Mouse (Mus musculus) lung, embryonic 15.5 days (tissue): ENCODE results near the gene Dock1. TPM values are rescaled to one million over a fixed set of nuclear protein-coding genes. Genes with fewer than 3 reads are reported as not detected.

Source experiments
- ATAC-seq: fragments of 200-750 bp; cut with Nextera tagmentation; 2 replicates; pipeline ENCODE4 v1.8.0; 2017; ENCODE audit warnings: moderate number of reproducible peaks, borderline replicate concordance; ENCODE audit not compliant: low FRiP score, low TSS enrichment; ENCODE audit errors: extremely low read depth
- H3K27ac ChIP-seq: fragments of 300-500 bp; sonication (generic); 2 replicates; pipeline ENCODE4 v1.5.1; 2015; ENCODE audit warnings: moderate library complexity, mild to moderate bottlenecking, inconsistent platforms
- H3K27me3 ChIP-seq: fragments of 300-500 bp; sonication (generic); 2 replicates; pipeline ENCODE4 v1.6.1; 2015; ENCODE audit warnings: inconsistent platforms
- H3K36me3 ChIP-seq: fragments of 300-500 bp; sonication (generic); 2 replicates; pipeline ENCODE4 v1.6.1; 2015; ENCODE audit warnings: inconsistent platforms
- H3K4me1 ChIP-seq: fragments of 300-500 bp; sonication (generic); 2 replicates; pipeline ENCODE4 v1.6.1; 2015; ENCODE audit warnings: inconsistent platforms
- H3K4me2 ChIP-seq: fragments of 300-500 bp; sonication (generic); 2 replicates; pipeline ENCODE4 v1.6.1; 2015; ENCODE audit warnings: inconsistent platforms, mild to moderate bottlenecking, moderate library complexity
- H3K4me3 ChIP-seq: fragments of 300-500 bp; sonication (generic); 2 replicates; pipeline ENCODE4 v1.5.1; 2015; ENCODE audit warnings: mild to moderate bottlenecking, inconsistent platforms
- H3K9ac ChIP-seq: fragments of 300-500 bp; sonication (generic); 2 replicates; pipeline ENCODE4 v1.6.1; 2015; ENCODE audit warnings: inconsistent platforms
- H3K9me3 ChIP-seq: fragments of 300-500 bp; sonication (generic); 2 replicates; pipeline ENCODE4 v1.6.1; 2016; ENCODE audit warnings: inconsistent platforms
- WGBS: fragments of 180-500 bp; shearing (Covaris S2); methylation state at CpG from one replicate; pipeline ENCODE4 v1.1.7; 2015; 5-methylcytosine and 5-hydroxymethylcytosine counted together
- polyA plus RNA-seq: library from polyadenylated mRNA; unstranded; fragments of >200 nt; fragmentation: Nextera tagmentation; extraction: Ambion mirVana; gene quantifications from 2 replicates; pipeline ENCODE4 v1.2.1, GENCODE M21; 2015

The Dock1 gene
- polyA plus RNA-seq, 1 experiment from 2014 or later: 43.7 TPM

DNA sequence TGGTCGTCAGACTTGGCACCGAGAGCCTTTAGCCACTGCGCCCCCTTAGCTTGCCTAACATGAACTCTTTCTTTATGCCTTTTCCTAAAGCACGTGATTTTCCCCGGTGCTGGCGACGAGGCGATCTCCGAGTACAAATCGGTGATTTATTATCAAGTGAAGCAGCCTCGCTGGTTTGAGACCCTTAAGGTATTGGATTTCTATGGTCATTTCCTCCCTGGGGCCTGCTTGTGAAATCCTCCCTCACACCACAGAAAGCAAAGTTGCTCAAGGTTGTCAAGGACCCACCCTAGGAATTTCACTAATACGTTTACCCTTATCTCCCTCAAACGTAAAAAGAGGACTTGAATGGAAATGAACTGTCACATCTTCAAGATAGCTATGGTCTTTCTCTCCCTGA lies 94.7 kb downstream of the Dock1 start:
- Histone ChIP-seq H3K27me3 (no peaks in the 10 kb centered on the region), H3K9me3 (no peaks in the 10 kb centered on the region), H3K4me1 (no peaks in the 10 kb centered on the region), H3K36me3 (peaks cover 94% of the 10 kb centered on the region), H3K4me2 (no peak overlapping the region), H3K9ac (no peak overlapping the region), H3K4me3 (no peak overlapping the region), H3K27ac (no peak overlapping the region)
- no peak for ATAC-seq
- 68% methylated on average over 13 of the region's 13 CpGs for WGBS

DNA sequence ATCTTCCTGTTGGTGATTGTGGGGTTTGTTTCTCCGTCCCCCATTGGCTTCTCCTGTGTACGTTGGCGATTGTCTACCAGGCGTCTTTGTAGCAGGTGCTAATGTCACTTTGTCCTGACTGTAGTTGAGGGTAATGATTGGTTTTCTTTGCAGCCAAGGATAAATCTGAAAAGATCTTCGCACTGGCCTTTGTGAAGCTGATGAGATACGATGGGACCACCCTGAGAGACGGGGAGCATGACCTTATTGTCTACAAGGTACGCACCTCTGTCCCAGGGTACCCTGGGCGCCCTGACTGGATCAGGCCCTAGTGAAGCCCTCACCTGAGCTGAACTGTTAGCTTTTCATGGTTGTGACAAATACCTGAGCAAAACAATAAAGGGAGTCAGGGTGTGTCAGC lies 100.9 kb downstream of the Dock1 start:
- H3K4me3 ChIP-seq: no peak overlapping the region
- no peak overlapping the region for H3K9ac ChIP-seq
- H3K4me1 ChIP-seq: no peaks in the 10 kb centered on the region
- 91% methylated on average over 9 of the region's 9 CpGs for WGBS
- no peaks in the 10 kb centered on the region for H3K27me3 ChIP-seq
- no peak overlapping the region for H3K27ac ChIP-seq
- no peak overlapping the region for H3K4me2 ChIP-seq
- H3K36me3 ChIP-seq: peaks cover 75% of the 10 kb centered on the region
- no peak for ATAC-seq
- H3K9me3 ChIP-seq: no peaks in the 10 kb centered on the region

DNA sequence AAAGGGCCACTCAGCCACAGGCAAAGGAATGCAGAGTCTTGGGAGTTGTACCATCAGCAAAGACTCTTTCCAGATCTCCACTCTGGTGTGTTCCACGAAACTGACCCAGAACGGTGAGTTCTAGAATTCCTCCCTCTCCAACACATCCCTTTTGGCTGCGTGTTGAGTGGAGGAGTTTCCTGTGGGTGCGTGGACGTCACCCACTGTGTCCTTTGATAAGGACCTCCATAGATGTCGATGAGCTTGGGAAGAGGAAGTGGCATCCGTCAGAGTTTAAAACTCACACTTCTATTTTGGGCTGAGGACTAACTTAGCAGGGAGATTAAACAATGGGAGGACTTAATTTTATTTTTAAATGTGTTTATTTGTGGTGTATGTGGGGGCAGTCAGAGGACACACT lies 101.9 kb downstream of the Dock1 start:
- no peak for ATAC-seq
- H3K36me3 ChIP-seq: peaks cover 67% of the 10 kb centered on the region
- WGBS: 65% methylated on average over 7 of the region's 7 CpGs
- no peak overlapping the region for H3K9ac ChIP-seq
- H3K9me3 ChIP-seq: no peaks in the 10 kb centered on the region
- no peak overlapping the region for H3K4me2 ChIP-seq
- no peaks in the 10 kb centered on the region for H3K27me3 ChIP-seq
- H3K4me3 ChIP-seq: no peak overlapping the region
- no peaks in the 10 kb centered on the region for H3K4me1 ChIP-seq
- no peak overlapping the region; the same call in 1 of the 2 replicates for H3K27ac ChIP-seq

DNA sequence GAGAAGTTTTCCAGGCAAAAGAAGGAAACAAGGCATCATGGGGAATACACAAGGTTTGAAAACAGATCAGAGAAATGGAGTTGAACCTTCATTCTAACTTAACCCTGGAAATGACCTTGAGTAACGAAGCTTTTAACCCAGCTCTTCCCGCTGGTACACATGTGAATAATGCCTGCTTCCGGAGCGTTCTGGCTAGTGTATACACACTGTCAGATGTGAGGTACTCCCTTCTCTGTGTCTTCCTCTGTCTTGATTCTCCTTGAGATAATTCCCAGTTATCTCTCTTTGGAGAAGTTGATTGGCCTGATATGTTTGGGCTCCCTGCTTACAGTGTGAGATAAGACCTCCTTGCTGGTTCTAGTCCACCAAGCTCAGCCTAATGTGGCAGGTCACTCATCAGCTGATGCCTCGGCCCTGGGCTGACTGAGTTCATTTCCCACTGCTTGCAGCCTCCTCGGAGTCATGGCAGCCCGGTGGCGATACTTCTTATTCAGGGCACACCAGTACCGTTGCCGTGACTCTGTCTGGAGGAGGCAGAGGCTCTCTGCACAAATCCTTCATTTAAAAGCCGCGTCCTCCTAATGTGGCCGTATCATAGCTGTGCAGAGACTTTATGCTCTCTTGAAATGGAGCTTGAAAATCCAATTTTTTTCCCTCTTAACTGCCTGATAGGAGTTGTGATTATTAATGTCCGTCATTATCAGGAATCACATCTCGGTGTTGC lies 102.6 kb downstream of the Dock1 start:
- H3K4me1 ChIP-seq: no peaks in the 10 kb centered on the region
- no peaks in the 10 kb centered on the region for H3K9me3 ChIP-seq
- no peak overlapping the region for H3K27ac ChIP-seq
- ATAC-seq: 0 out of 2 replicates have a peak, but pooled peaks have one; percentile 14
- H3K4me2 ChIP-seq: no peak overlapping the region
- H3K27me3 ChIP-seq: no peaks in the 10 kb centered on the region
- peaks cover 66% of the 10 kb centered on the region for H3K36me3 ChIP-seq
- H3K4me3 ChIP-seq: no peak overlapping the region
- H3K9ac ChIP-seq: no peak overlapping the region
- WGBS: 75% methylated on average over 15 of the region's 15 CpGs

- H3K27ac ChIP-seq: no peak overlapping the region
- H3K4me1 ChIP-seq: no peaks in the 10 kb centered on the region
- H3K4me2 ChIP-seq: no peak overlapping the region
- H3K9ac ChIP-seq: no peak overlapping the region
- H3K36me3 ChIP-seq: peaks cover 64% of the 10 kb centered on the region
- H3K4me3 ChIP-seq: no peak overlapping the region
- no peak for ATAC-seq
- H3K27me3 ChIP-seq: no peaks in the 10 kb centered on the region
- no peaks in the 10 kb centered on the region for H3K9me3 ChIP-seq
- 76% methylated on average over 6 of the region's 6 CpGs for WGBS
Measured at GRCm38 (mm10) chr7:134773761-134774415, 103.4 kb downstream of the Dock1 start.

GRCm38 (mm10) chr7:134774468-134775162 lies 104.2 kb downstream of the Dock1 start:
- H3K27ac ChIP-seq: no peak overlapping the region
- no peaks in the 10 kb centered on the region for H3K9me3 ChIP-seq
- no peak overlapping the region for H3K9ac ChIP-seq
- no peak for ATAC-seq
- H3K4me3 ChIP-seq: no peak overlapping the region
- peaks cover 61% of the 10 kb centered on the region for H3K36me3 ChIP-seq
- no peak overlapping the region for H3K4me2 ChIP-seq
- no peaks in the 10 kb centered on the region for H3K4me1 ChIP-seq
- 88% methylated on average over 6 of the region's 6 CpGs for WGBS
- H3K27me3 ChIP-seq: no peaks in the 10 kb centered on the region

GRCm38 (mm10) chr7:134775671-134776070 lies 105.2 kb downstream of the Dock1 start:
- WGBS: 89% methylated on average over 10 of the region's 10 CpGs
- H3K4me2 ChIP-seq: no peak overlapping the region
- no peaks in the 10 kb centered on the region for H3K27me3 ChIP-seq
- no peak overlapping the region for H3K9ac ChIP-seq
- no peak overlapping the region for H3K27ac ChIP-seq
- no peak overlapping the region for H3K4me3 ChIP-seq
- peaks cover 55% of the 10 kb centered on the region for H3K36me3 ChIP-seq
- H3K9me3 ChIP-seq: no peaks in the 10 kb centered on the region
- H3K4me1 ChIP-seq: no peaks in the 10 kb centered on the region
- no peak for ATAC-seq

GRCm38 (mm10) chr7:134776306-134776705 lies 105.9 kb downstream of the Dock1 start:
- no peak overlapping the region for H3K27ac ChIP-seq
- H3K9me3 ChIP-seq: no peaks in the 10 kb centered on the region
- ATAC-seq: no peak
- no peaks in the 10 kb centered on the region for H3K27me3 ChIP-seq
- H3K4me1 ChIP-seq: no peaks in the 10 kb centered on the region
- H3K4me3 ChIP-seq: no peak overlapping the region
- H3K36me3 ChIP-seq: peaks cover 50% of the 10 kb centered on the region
- no peak overlapping the region for H3K4me2 ChIP-seq
- H3K9ac ChIP-seq: no peak overlapping the region
- WGBS: 81% methylated on average over 6 of the region's 6 CpGs

DNA sequence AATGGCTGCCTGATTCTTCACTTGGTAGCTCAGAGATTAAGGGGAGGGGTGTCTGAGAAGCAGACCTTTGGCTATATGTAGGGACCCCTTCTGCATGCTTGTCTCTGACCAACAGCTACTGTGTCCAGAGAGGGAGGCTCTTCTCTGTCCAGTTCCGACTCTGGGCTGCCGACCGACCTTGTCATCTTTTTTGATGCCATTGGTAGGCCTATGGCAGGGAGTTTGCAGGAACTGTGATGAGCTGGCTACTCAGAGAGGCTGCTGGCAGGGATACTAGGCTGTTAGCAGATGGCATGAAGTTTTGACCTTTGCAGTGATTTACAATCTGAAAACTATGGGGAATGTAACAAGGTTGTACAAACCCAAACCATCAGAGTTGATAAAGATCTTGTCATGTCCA lies 109.3 kb downstream of the Dock1 start:
- H3K36me3 ChIP-seq: peaks cover 50% of the 10 kb centered on the region
- no peak for ATAC-seq
- no peaks in the 10 kb centered on the region for H3K9me3 ChIP-seq

GRCm38 (mm10) chr7:134787110-134787509 lies 116.7 kb downstream of the Dock1 start:
- WGBS: 79% methylated on average over 4 of the region's 4 CpGs
- no peak for ATAC-seq
- H3K27ac ChIP-seq: no peak overlapping the region
- no peak overlapping the region for H3K9ac ChIP-seq
- peaks cover 60% of the 10 kb centered on the region for H3K36me3 ChIP-seq
- H3K4me1 ChIP-seq: no peaks in the 10 kb centered on the region
- H3K27me3 ChIP-seq: no peaks in the 10 kb centered on the region
- H3K4me3 ChIP-seq: no peak overlapping the region
- H3K9me3 ChIP-seq: no peaks in the 10 kb centered on the region
- no peak overlapping the region for H3K4me2 ChIP-seq

More for the DNA sequence above, 109.3 kb downstream of the Dock1 start:
- no peak overlapping the region for H3K27ac ChIP-seq
- H3K4me2 ChIP-seq: no peak overlapping the region
- no peaks in the 10 kb centered on the region for H3K27me3 ChIP-seq
- H3K9ac ChIP-seq: no peak overlapping the region
- H3K4me1 ChIP-seq: no peaks in the 10 kb centered on the region
- 90% methylated on average over 3 of the region's 3 CpGs for WGBS
- H3K4me3 ChIP-seq: no peak overlapping the region

GRCm38 (mm10) chr7:134794889-134795288 lies 124.4 kb downstream of the Dock1 start:
- no peak for ATAC-seq
- no peak overlapping the region for H3K9ac ChIP-seq
- H3K36me3 ChIP-seq: peaks cover 38% of the 10 kb centered on the region
- WGBS: 81% methylated on average over 3 of the region's 3 CpGs
- no peak overlapping the region for H3K27ac ChIP-seq
- no peaks in the 10 kb centered on the region for H3K27me3 ChIP-seq
- H3K9me3 ChIP-seq: no peaks in the 10 kb centered on the region
- H3K4me3 ChIP-seq: no peak overlapping the region
- no peak overlapping the region for H3K4me2 ChIP-seq
- H3K4me1 ChIP-seq: no peaks in the 10 kb centered on the region

GRCm38 (mm10) chr7:134800079-134800478 lies 129.6 kb downstream of the Dock1 start:
- H3K4me2 ChIP-seq: no peak overlapping the region
- no peak for ATAC-seq
- H3K4me3 ChIP-seq: no peak overlapping the region
- no peaks in the 10 kb centered on the region for H3K4me1 ChIP-seq
- H3K36me3 ChIP-seq: peaks cover 28% of the 10 kb centered on the region; the same call in 1 of the 2 replicates
- no peaks in the 10 kb centered on the region for H3K9me3 ChIP-seq
- no peak overlapping the region for H3K9ac ChIP-seq
- 66% methylated on average over 4 of the region's 4 CpGs for WGBS
- no peak overlapping the region for H3K27ac ChIP-seq
- no peaks in the 10 kb centered on the region for H3K27me3 ChIP-seq
